Mouse (Mus musculus): ENCODE results near the gene Tmem178.

Tmem178 gene

DNA sequence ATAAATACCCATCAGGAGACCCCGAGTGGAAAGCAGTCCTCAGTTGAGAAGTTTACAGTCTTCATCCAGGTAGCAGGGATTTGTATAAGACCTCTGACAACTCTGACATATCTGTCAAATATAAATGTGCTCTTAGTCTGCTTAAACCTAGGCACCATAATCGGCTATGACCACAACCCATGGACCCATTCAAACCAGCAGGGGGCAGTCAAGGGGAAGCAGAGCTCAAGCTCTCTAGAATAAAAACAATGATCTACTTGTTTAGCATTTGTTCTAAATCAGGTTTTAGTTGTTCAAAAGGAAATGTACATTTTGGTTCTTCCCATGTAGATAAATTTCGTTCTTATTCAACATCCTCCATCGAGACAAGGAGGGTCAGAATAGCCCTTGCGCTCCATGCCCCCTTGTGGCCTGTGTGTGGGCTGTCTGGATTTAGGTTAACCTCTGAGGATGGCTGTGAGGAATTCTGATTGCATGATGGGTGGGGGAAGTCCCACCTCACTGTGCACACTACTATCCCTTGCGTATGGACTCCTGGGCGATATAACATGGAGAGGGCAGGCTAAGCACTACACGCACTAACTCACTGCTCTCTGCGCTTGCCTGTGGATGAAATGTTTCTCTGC lies 101.2 kb downstream of the Tmem178 start:
- peak; percentile 59 to 66 for DNase-seq (ENCODE audit: low spot score in 2 of 2)

DNA sequence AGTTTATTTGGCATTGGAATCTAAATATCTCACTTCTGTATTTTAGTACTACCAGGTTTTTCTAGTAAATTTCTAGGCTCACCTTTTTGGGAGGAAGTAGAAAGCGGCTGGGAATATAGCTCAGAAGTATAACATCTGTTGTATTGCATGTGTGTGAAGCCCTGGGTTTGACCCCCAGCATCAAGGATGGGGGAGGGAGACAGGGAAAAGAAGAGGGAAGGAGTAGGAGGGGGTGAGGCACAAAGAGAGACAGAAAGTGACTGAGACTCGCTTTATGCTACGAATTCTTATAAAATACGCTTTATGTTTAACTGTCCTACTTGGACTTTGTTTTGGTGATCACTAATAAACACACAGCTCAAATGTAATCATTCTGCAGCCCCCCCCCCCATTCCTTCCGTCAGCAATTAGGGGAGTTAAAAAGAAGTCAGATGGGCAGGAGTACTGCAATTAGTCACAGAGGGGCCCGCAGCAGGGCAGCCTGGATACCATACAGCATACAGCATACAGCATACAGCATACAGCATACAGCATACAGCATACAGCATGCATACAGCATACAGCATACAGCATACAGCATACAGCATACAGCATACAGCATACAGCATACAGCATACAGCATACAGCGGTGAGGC lies 103.6 kb downstream of the Tmem178 start:
- DNase-seq (ENCODE audit: low spot score in 2 of 2) = no peak

Measured in right cerebral cortex, adult 2 months (tissue).